Mouse (Mus musculus): Measurements from ENCODE around the gene Pigs. TPM values are rescaled to one million over a fixed set of nuclear protein-coding genes. Genes with fewer than 3 reads are reported as not detected.
A peak's percentile ranks its signal among the peaks of the same experiment; 100 is the strongest.

Pigs gene
- polyA plus RNA-seq, 1 experiment from 2014 or later = 76.0 TPM

DNA sequence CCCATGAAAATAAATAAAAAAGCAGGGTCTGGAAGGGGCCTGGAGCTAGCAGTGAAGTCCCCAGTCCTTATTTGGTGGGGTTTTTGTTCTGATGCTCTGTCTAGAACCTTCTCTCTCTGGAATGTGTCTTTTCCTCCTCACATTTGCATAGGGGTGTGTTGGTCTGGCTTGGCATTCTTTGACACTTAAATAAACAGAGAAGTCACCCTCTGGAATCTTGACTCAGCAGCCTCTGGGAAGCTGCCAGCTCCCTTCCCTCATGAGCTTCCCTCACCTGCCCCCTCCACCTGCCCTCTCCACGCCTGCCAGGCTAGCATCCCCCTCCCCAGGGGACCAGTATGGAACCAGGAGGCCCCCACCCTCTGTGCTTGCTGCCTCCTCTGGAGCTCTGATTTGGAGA is 42.2 kb downstream of the Pigs start:
- WGBS = 36% methylated on average over 1 of the region's 1 CpGs
- Histone ChIP-seq H3K27ac (ENCODE audit: low read depth, low read length) (no peak overlapping the region), H3K4me3 (ENCODE audit: low read length) (no peak overlapping the region), H3K36me3 (ENCODE audit: control insufficient read depth, insufficient read depth, low read length) (no peaks in the 10 kb centered on the region), H3K9me3 (ENCODE audit: control insufficient read depth, low read length) (no peaks in the 10 kb centered on the region), H3K9ac (ENCODE audit: low read depth, low read length) (no peak overlapping the region), H3K4me2 (replicated peaks; ENCODE audit: low read depth, low read length) (no peak overlapping the region), H3K27me3 (ENCODE audit: control insufficient read depth, insufficient read depth, low read length) (no peaks in the 10 kb centered on the region), H3K4me1 (ENCODE audit: control insufficient read depth, insufficient read depth, low read length) (peaks cover 14% of the 10 kb centered on the region)
- ATAC-seq (ENCODE audit: low FRiP score, low TSS enrichment) = no peak

DNA sequence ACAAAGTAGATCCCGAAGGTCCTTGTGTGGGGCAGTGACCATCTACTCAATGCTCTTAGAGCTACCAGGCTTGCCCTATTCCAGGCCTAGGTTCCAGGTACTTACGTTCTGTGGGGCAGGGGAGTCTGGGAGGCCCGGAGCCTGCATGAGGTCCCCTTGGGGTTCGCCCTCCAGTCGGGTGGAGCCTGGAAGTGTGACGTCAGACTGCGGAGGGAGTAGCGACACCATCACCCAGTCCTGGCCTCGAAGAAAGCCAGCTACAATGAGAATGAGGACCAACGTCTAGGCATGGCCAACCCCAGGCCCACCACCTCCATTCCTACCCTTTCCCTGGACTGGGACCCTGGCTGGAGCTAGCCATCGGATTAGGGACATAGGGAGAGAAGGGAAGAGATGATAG is 43.5 kb downstream of the Pigs start:
- Histone ChIP-seq H3K4me1 (ENCODE audit: control insufficient read depth, insufficient read depth, low read length) (peaks cover 15% of the 10 kb centered on the region), H3K4me3 (ENCODE audit: low read length) (no peak overlapping the region), H3K4me2 (replicated peaks; ENCODE audit: low read depth, low read length) (no peak overlapping the region), H3K27me3 (ENCODE audit: control insufficient read depth, insufficient read depth, low read length) (no peaks in the 10 kb centered on the region), H3K36me3 (ENCODE audit: control insufficient read depth, insufficient read depth, low read length) (no peaks in the 10 kb centered on the region), H3K27ac (ENCODE audit: low read depth, low read length) (no peak overlapping the region), H3K9me3 (ENCODE audit: control insufficient read depth, low read length) (no peaks in the 10 kb centered on the region), H3K9ac (ENCODE audit: low read depth, low read length) (no peak overlapping the region)
- ATAC-seq (ENCODE audit: low FRiP score, low TSS enrichment) = no peak
- 88% methylated on average over 11 of the region's 11 CpGs for WGBS

DNA sequence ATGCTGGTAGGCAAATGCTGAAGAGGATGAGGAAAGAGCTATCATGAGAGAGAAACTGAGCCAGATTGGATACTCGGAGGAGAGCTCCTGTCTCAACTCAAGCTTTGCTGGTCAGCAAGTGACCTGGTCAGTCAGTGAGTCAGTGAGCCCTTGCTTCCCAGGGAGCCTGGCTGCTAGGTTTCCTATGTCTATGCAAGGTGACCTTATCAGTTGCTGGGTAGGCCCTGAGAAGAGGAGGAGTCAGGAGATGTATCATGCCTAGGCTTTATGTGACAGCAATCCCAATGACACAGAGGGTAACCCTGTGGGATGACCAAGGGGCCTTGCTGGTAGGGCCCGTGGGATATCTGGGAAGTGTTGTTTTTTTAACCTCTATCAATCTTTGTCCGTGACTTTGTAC is 44.0 kb downstream of the Pigs start:
- Histone ChIP-seq H3K4me3 (ENCODE audit: low read length) (no peak overlapping the region), H3K27ac (ENCODE audit: low read depth, low read length) (no peak overlapping the region), H3K9ac (ENCODE audit: low read depth, low read length) (no peak overlapping the region), H3K4me1 (ENCODE audit: control insufficient read depth, insufficient read depth, low read length) (peaks cover 20% of the 10 kb centered on the region), H3K4me2 (replicated peaks; ENCODE audit: low read depth, low read length) (no peak overlapping the region), H3K27me3 (ENCODE audit: control insufficient read depth, insufficient read depth, low read length) (no peaks in the 10 kb centered on the region), H3K9me3 (ENCODE audit: control insufficient read depth, low read length) (no peaks in the 10 kb centered on the region), H3K36me3 (ENCODE audit: control insufficient read depth, insufficient read depth, low read length) (no peaks in the 10 kb centered on the region)
- WGBS = 39% methylated on average over 3 of the region's 3 CpGs
- no peak for ATAC-seq (ENCODE audit: low FRiP score, low TSS enrichment)

DNA sequence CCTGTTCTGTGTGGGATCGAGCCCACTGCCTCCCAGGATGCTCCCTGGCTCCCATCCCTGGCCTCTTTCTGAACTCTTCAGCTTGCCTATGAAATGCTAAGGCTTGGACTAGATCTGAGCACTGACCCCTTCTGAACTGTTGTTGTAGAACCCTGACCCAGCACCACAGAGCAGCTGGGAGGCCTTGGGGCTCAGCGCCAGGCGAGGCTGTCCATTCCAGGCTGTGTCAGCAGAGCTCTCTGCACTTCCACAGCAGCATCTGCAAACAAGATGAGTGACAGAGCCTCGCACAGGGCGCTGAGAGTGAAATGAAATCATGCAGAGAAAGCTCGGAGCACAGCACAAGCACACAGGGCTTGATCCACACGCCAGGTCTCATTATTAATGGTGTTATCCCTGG is 44.4 kb downstream of the Pigs start:
- Histone ChIP-seq H3K9me3 (ENCODE audit: control insufficient read depth, low read length) (no peaks in the 10 kb centered on the region), H3K27me3 (ENCODE audit: control insufficient read depth, insufficient read depth, low read length) (no peaks in the 10 kb centered on the region), H3K4me3 (ENCODE audit: low read length) (no peak overlapping the region), H3K27ac (ENCODE audit: low read depth, low read length) (peak overlapping the region; percentile 21; the same call in 1 of the 2 replicates), H3K9ac (ENCODE audit: low read depth, low read length) (0 out of 2 replicates have a peak overlapping the region, but pooled peaks have one; percentile 7), H3K4me1 (ENCODE audit: control insufficient read depth, insufficient read depth, low read length) (peaks cover 24% of the 10 kb centered on the region), H3K4me2 (replicated peaks; ENCODE audit: low read depth, low read length) (no peak overlapping the region), H3K36me3 (ENCODE audit: control insufficient read depth, insufficient read depth, low read length) (no peaks in the 10 kb centered on the region)
- WGBS = 25% methylated on average over 7 of the region's 7 CpGs
- no peak for ATAC-seq (ENCODE audit: low FRiP score, low TSS enrichment)

DNA sequence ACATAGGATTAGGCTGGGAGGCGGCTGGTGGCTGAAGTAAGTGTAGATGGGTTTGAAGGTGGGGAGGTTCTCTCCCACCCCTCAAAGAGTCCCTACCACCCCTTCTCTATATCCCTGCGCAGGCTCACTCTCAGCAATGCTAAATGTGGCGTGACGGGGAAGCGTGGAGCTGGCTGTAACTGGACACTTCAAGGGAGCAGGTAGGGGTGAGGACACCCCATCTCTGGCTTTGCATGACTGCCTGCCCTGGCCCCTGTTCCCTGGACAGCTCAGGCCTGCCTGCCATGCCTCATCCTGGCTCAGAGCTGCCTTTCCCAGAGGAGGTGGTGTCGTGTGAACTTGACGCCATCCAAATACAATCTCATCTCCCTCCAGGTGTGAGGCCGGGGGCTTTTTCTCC is 45.9 kb downstream of the Pigs start:
- ATAC-seq (ENCODE audit: low FRiP score, low TSS enrichment) = peak; percentile 95
- H3K9ac ChIP-seq (ENCODE audit: low read depth, low read length) = no peak overlapping the region
- no peak overlapping the region for H3K4me3 ChIP-seq (ENCODE audit: low read length)
- H3K4me2 ChIP-seq (replicated peaks; ENCODE audit: low read depth, low read length) = no peak overlapping the region
- H3K36me3 ChIP-seq (ENCODE audit: control insufficient read depth, insufficient read depth, low read length) = no peaks in the 10 kb centered on the region
- no peaks in the 10 kb centered on the region for H3K9me3 ChIP-seq (ENCODE audit: control insufficient read depth, low read length)
- H3K27me3 ChIP-seq (ENCODE audit: control insufficient read depth, insufficient read depth, low read length) = no peaks in the 10 kb centered on the region
- 32% methylated on average over 8 of the region's 8 CpGs for WGBS
- H3K4me1 ChIP-seq (ENCODE audit: control insufficient read depth, insufficient read depth, low read length) = peaks cover 24% of the 10 kb centered on the region
- peak overlapping the region; percentile 73 for H3K27ac ChIP-seq (ENCODE audit: low read depth, low read length)

DNA sequence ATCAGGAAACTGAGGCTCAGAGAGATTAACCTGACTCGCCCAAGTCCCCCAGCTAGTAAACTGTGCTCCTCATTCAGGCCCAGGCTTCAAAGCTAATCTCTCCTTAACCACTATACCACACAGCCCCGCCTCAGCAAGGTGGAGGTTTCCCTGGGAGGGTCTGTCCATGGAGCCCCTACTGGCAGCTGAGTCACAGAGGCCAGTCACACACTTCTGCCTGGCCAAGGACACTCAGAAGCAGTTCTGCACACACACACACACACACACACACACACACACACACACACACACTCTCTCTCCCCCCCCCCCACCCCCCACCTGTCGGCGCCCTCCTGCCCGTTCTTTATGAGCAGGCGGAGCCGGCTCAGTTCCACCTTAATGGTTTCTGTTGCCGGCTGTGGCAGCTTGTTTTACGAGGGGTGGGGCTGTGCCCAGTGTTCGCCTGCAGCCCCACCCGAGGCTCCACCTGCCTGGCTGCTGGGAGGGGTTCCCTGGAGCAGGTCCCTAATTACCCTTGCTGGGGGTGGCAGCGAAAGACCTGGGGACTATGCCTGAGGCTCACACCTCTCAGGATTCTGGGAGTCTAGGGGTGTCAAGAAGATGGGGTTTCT is 49.4 kb downstream of the Pigs start:
- Histone ChIP-seq H3K9me3 (ENCODE audit: control insufficient read depth, low read length) (no peaks in the 10 kb centered on the region), H3K4me2 (replicated peaks; ENCODE audit: low read depth, low read length) (no peak overlapping the region), H3K9ac (ENCODE audit: low read depth, low read length) (no peak overlapping the region), H3K4me1 (ENCODE audit: control insufficient read depth, insufficient read depth, low read length) (peaks cover 23% of the 10 kb centered on the region), H3K27me3 (ENCODE audit: control insufficient read depth, insufficient read depth, low read length) (no peaks in the 10 kb centered on the region), H3K36me3 (ENCODE audit: control insufficient read depth, insufficient read depth, low read length) (no peaks in the 10 kb centered on the region), H3K27ac (ENCODE audit: low read depth, low read length) (no peak overlapping the region), H3K4me3 (ENCODE audit: low read length) (no peak overlapping the region)
- WGBS = 16% methylated on average over 9 of the region's 12 CpGs
- ATAC-seq (ENCODE audit: low FRiP score, low TSS enrichment) = peak; percentile 56; the same call in 1 of the 2 replicates

DNA sequence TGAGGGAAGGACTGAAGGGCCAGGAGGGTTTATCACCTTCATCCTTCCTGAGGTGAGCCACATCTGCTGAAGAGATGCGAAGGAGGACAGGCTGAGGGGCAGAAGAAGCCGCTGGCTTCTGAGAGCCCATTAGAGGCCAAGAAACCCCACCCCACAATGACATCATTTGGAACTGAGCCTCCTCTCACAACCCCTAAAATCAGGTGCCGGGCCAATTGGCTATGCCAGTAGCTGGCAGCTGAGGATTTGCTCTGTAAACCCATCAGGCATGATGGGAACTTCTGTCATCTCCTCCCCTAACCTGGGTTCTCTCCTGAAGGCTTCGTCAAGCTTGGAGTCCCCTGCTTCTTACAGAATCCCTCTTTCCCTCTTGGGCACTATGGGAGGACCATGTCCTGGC is 52.1 kb downstream of the Pigs start:
- Histone ChIP-seq H3K4me3 (ENCODE audit: low read length) (no peak overlapping the region), H3K27ac (ENCODE audit: low read depth, low read length) (no peak overlapping the region), H3K27me3 (ENCODE audit: control insufficient read depth, insufficient read depth, low read length) (no peaks in the 10 kb centered on the region), H3K4me1 (ENCODE audit: control insufficient read depth, insufficient read depth, low read length) (peaks cover 18% of the 10 kb centered on the region), H3K36me3 (ENCODE audit: control insufficient read depth, insufficient read depth, low read length) (no peaks in the 10 kb centered on the region), H3K9ac (ENCODE audit: low read depth, low read length) (no peak overlapping the region), H3K4me2 (replicated peaks; ENCODE audit: low read depth, low read length) (no peak overlapping the region), H3K9me3 (ENCODE audit: control insufficient read depth, low read length) (no peaks in the 10 kb centered on the region)
- no peak for ATAC-seq (ENCODE audit: low FRiP score, low TSS enrichment)
- 65% methylated on average over 4 of the region's 4 CpGs for WGBS

DNA sequence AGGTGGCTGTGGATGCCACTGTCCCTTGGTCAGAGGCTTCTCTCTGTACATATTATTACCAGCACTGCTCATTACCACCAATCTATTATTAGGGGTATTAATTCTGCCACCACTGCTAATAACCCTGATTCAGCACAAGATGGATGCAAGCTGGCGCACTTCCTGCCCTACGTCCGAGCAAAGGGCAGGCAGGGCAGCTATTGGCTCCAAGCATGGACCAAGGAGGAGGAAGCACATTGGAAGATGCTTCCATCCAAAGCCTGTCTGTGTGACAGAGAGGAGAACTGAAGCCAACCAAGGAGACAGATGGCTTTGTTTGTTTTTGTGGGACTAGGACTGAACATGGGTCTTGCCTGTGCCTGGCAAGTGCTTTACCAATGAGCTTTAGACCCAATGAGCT is 52.8 kb downstream of the Pigs start:
- ATAC-seq (ENCODE audit: low FRiP score, low TSS enrichment) = no peak
- no peak overlapping the region for H3K4me2 ChIP-seq (replicated peaks; ENCODE audit: low read depth, low read length)
- no peak overlapping the region for H3K4me3 ChIP-seq (ENCODE audit: low read length)
- H3K27ac ChIP-seq (ENCODE audit: low read depth, low read length) = no peak overlapping the region
- no peaks in the 10 kb centered on the region for H3K9me3 ChIP-seq (ENCODE audit: control insufficient read depth, low read length)
- 70% methylated on average over 3 of the region's 3 CpGs for WGBS
- H3K4me1 ChIP-seq (ENCODE audit: control insufficient read depth, insufficient read depth, low read length) = peaks cover 18% of the 10 kb centered on the region
- no peaks in the 10 kb centered on the region for H3K36me3 ChIP-seq (ENCODE audit: control insufficient read depth, insufficient read depth, low read length)
- no peak overlapping the region for H3K9ac ChIP-seq (ENCODE audit: low read depth, low read length)
- no peaks in the 10 kb centered on the region for H3K27me3 ChIP-seq (ENCODE audit: control insufficient read depth, insufficient read depth, low read length)

DNA sequence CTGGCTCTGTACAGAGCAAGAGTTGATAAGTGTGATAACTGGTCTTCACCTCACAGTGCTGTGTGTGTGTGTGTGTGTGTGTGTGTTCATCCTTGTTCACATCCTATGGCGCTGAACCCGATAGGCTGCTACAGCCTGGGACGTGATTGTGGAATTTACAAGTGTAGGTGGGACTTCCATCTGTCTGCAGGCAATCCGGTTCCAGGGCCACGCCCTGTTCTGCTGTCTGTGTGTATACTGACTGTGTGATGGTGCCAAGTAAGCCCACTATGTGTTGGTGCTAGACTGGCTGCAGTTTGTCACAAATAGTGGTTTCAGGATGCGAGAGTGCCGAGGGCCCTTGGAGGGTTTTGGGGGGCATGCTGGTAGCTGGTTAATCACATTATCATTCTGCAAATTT is 54.1 kb downstream of the Pigs start:
- H3K36me3 ChIP-seq (ENCODE audit: control insufficient read depth, insufficient read depth, low read length) = no peaks in the 10 kb centered on the region
- H3K9me3 ChIP-seq (ENCODE audit: control insufficient read depth, low read length) = no peaks in the 10 kb centered on the region
- no peak overlapping the region for H3K4me2 ChIP-seq (replicated peaks; ENCODE audit: low read depth, low read length)
- 76% methylated on average over 7 of the region's 7 CpGs for WGBS
- H3K9ac ChIP-seq (ENCODE audit: low read depth, low read length) = no peak overlapping the region
- H3K27me3 ChIP-seq (ENCODE audit: control insufficient read depth, insufficient read depth, low read length) = no peaks in the 10 kb centered on the region
- H3K4me1 ChIP-seq (ENCODE audit: control insufficient read depth, insufficient read depth, low read length) = peaks cover 11% of the 10 kb centered on the region; the same call in 1 of the 2 replicates
- H3K27ac ChIP-seq (ENCODE audit: low read depth, low read length) = no peak overlapping the region
- ATAC-seq (ENCODE audit: low FRiP score, low TSS enrichment) = 0 out of 2 replicates have a peak, but pooled peaks have one; percentile 13
- H3K4me3 ChIP-seq (ENCODE audit: low read length) = no peak overlapping the region
